Mouse (Mus musculus): ENCODE results near the gene Dicer1. TPM values are rescaled to one million over a fixed set of nuclear protein-coding genes. Genes with fewer than 3 reads are reported as not detected.

The Dicer1 gene
- polyA plus RNA-seq, 1 experiment, result 3.1 TPM

DNA sequence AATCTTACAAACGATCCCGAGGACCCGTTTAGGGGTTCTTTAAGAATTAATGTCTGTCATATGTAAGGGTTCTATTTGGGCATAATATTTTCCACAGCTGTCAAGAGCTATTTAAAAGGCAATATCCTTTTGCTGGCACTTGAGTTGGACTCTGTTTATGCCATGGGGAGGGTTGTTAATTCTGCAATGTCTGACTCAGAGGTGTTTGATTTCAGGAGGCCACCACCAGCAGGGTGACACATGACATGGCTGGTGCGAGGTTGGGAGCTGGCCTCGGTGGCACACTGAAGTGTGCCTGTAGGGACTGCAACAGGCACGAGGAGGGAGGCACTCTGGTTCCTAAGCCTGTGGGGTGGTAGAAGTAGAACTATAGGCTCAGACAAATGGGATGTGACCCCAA, 85.8 kb downstream of the Dicer1 start:
- 47% methylated on average over 6 of the region's 6 CpGs for WGBS
- H3K36me3 ChIP-seq (ENCODE audit: control insufficient read depth, insufficient read depth, low read length), result no peaks in the 10 kb centered on the region
- TF ChIP-seq POLR2A (IDR thresholded peaks at IDR 0.05; ENCODE audit: low read depth, low read length) (no peak), CTCF (IDR thresholded peaks at IDR 0.05; ENCODE audit: extremely low read depth, insufficient read length, insufficient replicate concordance, low read depth, low read length) (no peak)

DNA sequence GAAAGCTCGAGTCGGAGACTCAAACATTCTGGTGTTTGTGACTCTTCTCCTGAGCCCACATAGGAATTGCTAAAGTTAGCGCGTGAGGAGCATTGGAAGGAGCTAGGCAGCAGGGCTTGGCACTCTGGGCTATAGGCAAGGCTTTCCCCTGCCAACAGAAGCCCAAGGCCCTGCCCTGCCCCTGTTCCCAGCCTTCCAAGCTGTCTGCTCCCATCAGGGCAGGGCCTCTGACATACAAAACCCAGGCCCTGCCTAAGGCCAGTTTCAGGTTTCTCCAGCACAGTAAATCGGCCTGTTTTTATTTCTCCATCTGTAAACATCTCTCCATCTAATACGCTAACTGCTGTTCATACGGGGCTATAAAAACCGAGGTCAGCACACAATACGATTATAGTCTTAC, 86.2 kb downstream of the Dicer1 start:
- Histone ChIP-seq H3K27ac (ENCODE audit: insufficient read depth, low read depth, low read length) (no peak overlapping the region), H3K4me1 (ENCODE audit: control insufficient read depth, insufficient read depth, insufficient read length, low read length) (no peaks in the 10 kb centered on the region), H3K4me3 (ENCODE audit: low read depth, low read length) (no peak overlapping the region), H3K36me3 (ENCODE audit: control insufficient read depth, insufficient read depth, low read length) (no peaks in the 10 kb centered on the region), H3K27me3 (ENCODE audit: control insufficient read depth, insufficient read depth, low read length) (no peaks in the 10 kb centered on the region)
- TF ChIP-seq POLR2A (IDR thresholded peaks at IDR 0.05; ENCODE audit: low read depth, low read length) (no peak), CTCF (IDR thresholded peaks at IDR 0.05; ENCODE audit: extremely low read depth, insufficient read length, insufficient replicate concordance, low read depth, low read length) (no peak)
- 61% methylated on average over 9 of the region's 9 CpGs for WGBS

More for the DNA sequence above, 85.8 kb downstream of the Dicer1 start:
- Histone ChIP-seq H3K27me3 (ENCODE audit: control insufficient read depth, insufficient read depth, low read length) (no peaks in the 10 kb centered on the region), H3K27ac (ENCODE audit: insufficient read depth, low read depth, low read length) (no peak overlapping the region), H3K4me1 (ENCODE audit: control insufficient read depth, insufficient read depth, insufficient read length, low read length) (no peaks in the 10 kb centered on the region), H3K4me3 (ENCODE audit: low read depth, low read length) (no peak overlapping the region)

DNA sequence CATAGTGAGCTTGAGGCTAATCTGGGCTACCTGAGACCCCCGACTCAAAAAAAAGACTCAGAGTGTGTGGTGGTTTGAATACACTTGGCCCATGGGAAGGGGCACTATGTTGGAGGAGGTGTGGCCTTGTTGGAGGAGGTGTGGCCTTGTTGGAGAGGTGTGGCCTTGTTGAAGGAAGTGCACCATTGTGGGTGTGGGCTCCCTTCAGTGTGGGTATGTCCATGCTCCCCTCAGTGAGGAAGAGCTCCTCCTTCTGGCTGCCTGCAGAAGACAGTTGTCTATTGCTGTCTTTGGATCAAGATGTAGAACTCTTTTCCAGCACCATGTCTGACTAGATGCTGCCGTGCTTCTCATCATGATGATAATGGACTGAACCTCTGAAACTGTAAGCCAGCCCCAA, 95.6 kb downstream of the Dicer1 start:
- Histone ChIP-seq H3K4me3 (ENCODE audit: low read depth, low read length) (no peak overlapping the region), H3K4me1 (ENCODE audit: control insufficient read depth, insufficient read depth, insufficient read length, low read length) (no peaks in the 10 kb centered on the region), H3K27ac (ENCODE audit: insufficient read depth, low read depth, low read length) (no peak overlapping the region), H3K27me3 (ENCODE audit: control insufficient read depth, insufficient read depth, low read length) (no peaks in the 10 kb centered on the region), H3K36me3 (ENCODE audit: control insufficient read depth, insufficient read depth, low read length) (no peaks in the 10 kb centered on the region)
- 93% methylated on average over 2 of the region's 2 CpGs for WGBS
- TF ChIP-seq POLR2A (IDR thresholded peaks at IDR 0.05; ENCODE audit: low read depth, low read length), result no peak
- TF ChIP-seq CTCF (IDR thresholded peaks at IDR 0.05; ENCODE audit: extremely low read depth, insufficient read length, insufficient replicate concordance, low read depth, low read length), result no peak

DNA sequence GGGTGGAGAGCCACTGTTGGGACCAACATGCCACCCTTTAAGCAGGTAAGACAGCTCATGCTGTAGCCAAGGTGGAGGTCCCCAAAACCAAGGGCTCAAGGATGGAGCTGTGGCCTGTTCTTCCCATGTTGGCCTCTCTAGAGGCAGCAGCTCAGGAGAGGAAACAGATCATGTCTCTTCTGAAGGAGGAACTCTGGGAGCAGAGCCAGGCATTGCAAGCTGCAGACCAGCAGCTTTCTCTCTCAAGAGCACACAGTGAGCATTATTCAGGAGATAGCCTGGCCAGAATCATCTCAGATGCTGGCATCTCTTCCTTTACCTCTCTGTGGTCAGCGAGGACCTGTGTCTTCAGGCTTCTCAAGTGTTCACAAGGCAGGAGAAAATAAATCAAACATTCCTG, 96.7 kb downstream of the Dicer1 start:
- no peak overlapping the region for H3K4me3 ChIP-seq (ENCODE audit: low read depth, low read length)
- no peak for TF ChIP-seq POLR2A (IDR thresholded peaks at IDR 0.05; ENCODE audit: low read depth, low read length)
- TF ChIP-seq CTCF (IDR thresholded peaks at IDR 0.05; ENCODE audit: extremely low read depth, insufficient read length, insufficient replicate concordance, low read depth, low read length), result no peak
- no peaks in the 10 kb centered on the region for H3K36me3 ChIP-seq (ENCODE audit: control insufficient read depth, insufficient read depth, low read length)
- no peak overlapping the region for H3K27ac ChIP-seq (ENCODE audit: insufficient read depth, low read depth, low read length)
- no peaks in the 10 kb centered on the region for H3K4me1 ChIP-seq (ENCODE audit: control insufficient read depth, insufficient read depth, insufficient read length, low read length)
- no peaks in the 10 kb centered on the region for H3K27me3 ChIP-seq (ENCODE audit: control insufficient read depth, insufficient read depth, low read length)
- WGBS, result 70% methylated on average over 1 of the region's 1 CpGs

DNA sequence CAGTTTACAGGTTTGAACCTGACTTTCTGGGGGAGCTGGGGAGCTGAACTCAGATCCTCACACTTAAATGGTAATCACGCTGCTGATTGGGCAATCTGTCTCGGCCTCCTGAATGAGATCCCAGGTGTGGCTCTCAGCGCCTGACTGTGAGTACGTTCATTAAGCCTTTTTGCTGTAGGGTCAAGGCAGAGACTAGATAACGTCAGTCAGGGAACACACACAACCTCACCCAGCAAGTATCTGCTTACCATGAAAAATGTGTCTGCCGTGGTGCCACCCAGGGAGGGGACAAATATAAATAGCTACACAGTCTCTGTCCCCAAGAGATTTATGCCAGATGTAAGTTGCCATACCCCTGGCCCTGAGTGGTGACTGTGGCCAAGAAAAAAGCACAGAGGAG, 99.7 kb downstream of the Dicer1 start:
- WGBS, result 34% methylated on average over 6 of the region's 6 CpGs
- TF ChIP-seq POLR2A (IDR thresholded peaks at IDR 0.05; ENCODE audit: low read depth, low read length), result no peak
- TF ChIP-seq CTCF (IDR thresholded peaks at IDR 0.05; ENCODE audit: extremely low read depth, insufficient read length, insufficient replicate concordance, low read depth, low read length), result no peak
- H3K27ac ChIP-seq (ENCODE audit: insufficient read depth, low read depth, low read length), result no peak overlapping the region

DNA sequence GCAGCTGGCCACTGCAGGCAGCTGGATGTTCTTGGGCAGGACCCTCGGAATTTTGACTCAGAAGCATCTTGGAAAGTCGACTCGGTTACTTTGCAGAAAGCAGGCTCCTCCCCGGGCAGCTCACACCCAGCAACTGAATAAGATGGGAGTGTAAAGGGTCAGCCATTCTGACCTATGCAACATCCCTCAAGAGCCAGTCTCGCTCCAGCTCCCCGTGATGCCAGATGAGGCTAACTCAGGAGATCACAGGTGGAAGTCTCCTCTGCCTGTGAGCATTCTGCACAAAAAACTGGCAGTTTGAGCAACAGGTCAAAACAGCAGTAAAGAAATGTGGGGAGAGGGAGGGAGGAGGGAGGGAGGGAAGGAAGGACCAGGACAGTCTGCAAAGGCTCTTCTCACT, 100.5 kb downstream of the Dicer1 start:
- Histone ChIP-seq H3K27ac (ENCODE audit: insufficient read depth, low read depth, low read length) (no peak overlapping the region), H3K4me3 (ENCODE audit: low read depth, low read length) (no peak overlapping the region), H3K27me3 (ENCODE audit: control insufficient read depth, insufficient read depth, low read length) (no peaks in the 10 kb centered on the region), H3K36me3 (ENCODE audit: control insufficient read depth, insufficient read depth, low read length) (no peaks in the 10 kb centered on the region), H3K4me1 (ENCODE audit: control insufficient read depth, insufficient read depth, insufficient read length, low read length) (no peaks in the 10 kb centered on the region)
- no peak for TF ChIP-seq POLR2A (IDR thresholded peaks at IDR 0.05; ENCODE audit: low read depth, low read length)
- 56% methylated on average over 6 of the region's 6 CpGs for WGBS

More for the DNA sequence above, 99.7 kb downstream of the Dicer1 start:
- Histone ChIP-seq H3K36me3 (ENCODE audit: control insufficient read depth, insufficient read depth, low read length) (no peaks in the 10 kb centered on the region), H3K27me3 (ENCODE audit: control insufficient read depth, insufficient read depth, low read length) (no peaks in the 10 kb centered on the region), H3K4me1 (ENCODE audit: control insufficient read depth, insufficient read depth, insufficient read length, low read length) (no peaks in the 10 kb centered on the region), H3K4me3 (ENCODE audit: low read depth, low read length) (no peak overlapping the region)

DNA sequence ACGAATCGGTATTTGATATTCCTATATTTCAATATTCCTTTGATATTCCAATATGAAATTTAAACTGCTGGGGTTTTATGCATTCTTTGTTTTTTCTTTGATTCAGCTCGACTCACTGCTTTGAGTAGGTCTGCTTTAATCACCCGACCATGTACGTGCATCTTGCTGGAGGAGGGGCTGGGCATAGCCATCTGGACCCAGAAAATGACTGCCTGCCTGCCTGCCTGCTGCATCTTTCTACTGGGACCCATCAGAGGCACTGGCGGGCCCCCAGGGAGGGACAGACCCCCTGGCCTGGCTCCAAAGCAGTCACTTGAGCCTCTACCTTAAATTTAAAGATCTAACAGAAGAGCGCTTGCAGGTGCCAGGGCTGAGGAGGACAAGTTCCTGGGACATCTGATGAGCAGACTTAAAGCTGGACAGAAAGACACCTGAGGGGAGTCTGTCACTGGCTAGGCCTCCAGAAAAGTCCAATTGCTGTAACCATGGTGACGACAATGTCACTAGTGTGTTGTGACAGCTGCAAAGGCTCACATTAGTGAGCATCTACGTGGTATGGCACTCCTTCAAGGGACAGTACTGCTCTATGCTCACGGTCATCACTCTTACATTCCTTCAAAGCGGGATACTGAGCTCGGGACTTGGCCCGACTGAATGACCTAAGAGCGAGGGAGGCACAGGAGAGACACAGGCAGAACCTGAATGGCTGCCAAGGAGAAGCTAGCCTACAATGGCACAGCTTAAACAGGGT, 101.1 kb downstream of the Dicer1 start:
- H3K36me3 ChIP-seq (ENCODE audit: control insufficient read depth, insufficient read depth, low read length), result no peaks in the 10 kb centered on the region
- H3K4me1 ChIP-seq (ENCODE audit: control insufficient read depth, insufficient read depth, insufficient read length, low read length), result no peaks in the 10 kb centered on the region
- WGBS, result 69% methylated on average over 14 of the region's 14 CpGs
- no peaks in the 10 kb centered on the region for H3K27me3 ChIP-seq (ENCODE audit: control insufficient read depth, insufficient read depth, low read length)
- TF ChIP-seq CTCF (IDR thresholded peaks at IDR 0.05; ENCODE audit: extremely low read depth, insufficient read length, insufficient replicate concordance, low read depth, low read length), result no peak
- no peak for TF ChIP-seq POLR2A (IDR thresholded peaks at IDR 0.05; ENCODE audit: low read depth, low read length)
- no peak overlapping the region for H3K27ac ChIP-seq (ENCODE audit: insufficient read depth, low read depth, low read length)
- no peak overlapping the region for H3K4me3 ChIP-seq (ENCODE audit: low read depth, low read length)
